Mouse (Mus musculus) heart, embryonic 14.5 days (tissue): ENCODE data around the gene Nrxn3. TPM values are rescaled to one million over a fixed set of nuclear protein-coding genes. Genes with fewer than 3 reads are reported as not detected.
A peak's percentile ranks its signal among the peaks of the same experiment; 100 is the strongest.

ENCODE experiments used
- ATAC-seq: fragments of 200-750 bp; cut with Nextera tagmentation; 2 replicates; pipeline ENCODE4 v1.8.0; 2017; ENCODE audit warnings: low read depth, moderate TSS enrichment; ENCODE audit not compliant: insufficient number of reproducible peaks, insufficient read depth, low FRiP score
- H3K27ac ChIP-seq, 2 experiments: fragments of 200-500 bp in 1 of 2; fragments of 300-500 bp in 1 of 2; sonication (generic) in 1 of 2; replicated peaks in 1 of 2; 2 replicates each; pipeline ENCODE4 v1.5.1; 2012 to 2014; ENCODE audit warnings: low read depth in 2 of 2, low read length in 2 of 2, control low read depth in 1 of 2, mild to moderate bottlenecking in 1 of 2, mixed read lengths in 1 of 2; ENCODE audit not compliant: control insufficient read depth in 1 of 2, insufficient read depth in 1 of 2
- H3K27me3 ChIP-seq: fragments of 300-500 bp; sonication (generic); 2 replicates; pipeline ENCODE4 v1.6.1; 2014; ENCODE audit warnings: mild to moderate bottlenecking, low read length, control low read depth; ENCODE audit not compliant: control insufficient read depth, insufficient read depth
- H3K36me3 ChIP-seq: fragments of 300-500 bp; sonication (generic); 2 replicates; pipeline ENCODE4 v1.6.1; 2014; ENCODE audit warnings: mild to moderate bottlenecking, control low read depth, low read length, mixed read lengths; ENCODE audit not compliant: control insufficient read depth, insufficient read depth
- H3K4me1 ChIP-seq, 2 experiments: fragments of 200-500 bp in 1 of 2; fragments of 300-500 bp in 1 of 2; sonication (generic) in 1 of 2; 2 replicates each; pipeline ENCODE4 v1.6.1; 2012 to 2014; ENCODE audit warnings: low read length in 2 of 2, control low read depth in 1 of 2, mixed read lengths in 1 of 2; ENCODE audit not compliant: control insufficient read depth in 2 of 2, insufficient read depth in 2 of 2
- H3K4me2 ChIP-seq: fragments of 300-500 bp; sonication (generic); 2 replicates; pipeline ENCODE4 v1.6.1; 2014; ENCODE audit warnings: mild to moderate bottlenecking, low read length
- H3K4me3 ChIP-seq, 2 experiments: fragments of 200-500 bp in 1 of 2; fragments of 300-500 bp in 1 of 2; sonication (generic) in 1 of 2; 2 replicates each; pipeline ENCODE4 v1.5.1; 2012 to 2014; ENCODE audit warnings: low read length in 2 of 2, mild to moderate bottlenecking in 2 of 2, control low read depth in 1 of 2, low read depth in 1 of 2, moderate library complexity in 1 of 2; ENCODE audit not compliant: control insufficient read depth in 1 of 2, insufficient read depth in 1 of 2
- H3K9ac ChIP-seq: fragments of 300-500 bp; sonication (generic); 2 replicates; pipeline ENCODE4 v1.6.1; 2014; ENCODE audit warnings: mild to moderate bottlenecking, low read length
- H3K9me3 ChIP-seq: fragments of 300-500 bp; sonication (generic); 2 replicates; pipeline ENCODE4 v1.6.1; 2016; ENCODE audit warnings: low read length, control low read depth; ENCODE audit not compliant: control insufficient read depth
- WGBS: fragments of 180-500 bp; shearing (Covaris S2); extraction: QIAGEN DNeasy Blood & Tissue Kit; methylation state at CpG from one replicate; pipeline ENCODE4 v1.1.7; 2014; 5-methylcytosine and 5-hydroxymethylcytosine counted together
- polyA plus RNA-seq: library from polyadenylated mRNA; unstranded; fragments of >200 nt; fragmentation: Nextera tagmentation; extraction: Ambion mirVana; gene quantifications from 2 replicates; pipeline ENCODE4 v1.2.1, GENCODE M21; 2014

Gene Nrxn3
- polyA plus RNA-seq, 1 experiment from 2014 or later: 1.7 TPM

DNA sequence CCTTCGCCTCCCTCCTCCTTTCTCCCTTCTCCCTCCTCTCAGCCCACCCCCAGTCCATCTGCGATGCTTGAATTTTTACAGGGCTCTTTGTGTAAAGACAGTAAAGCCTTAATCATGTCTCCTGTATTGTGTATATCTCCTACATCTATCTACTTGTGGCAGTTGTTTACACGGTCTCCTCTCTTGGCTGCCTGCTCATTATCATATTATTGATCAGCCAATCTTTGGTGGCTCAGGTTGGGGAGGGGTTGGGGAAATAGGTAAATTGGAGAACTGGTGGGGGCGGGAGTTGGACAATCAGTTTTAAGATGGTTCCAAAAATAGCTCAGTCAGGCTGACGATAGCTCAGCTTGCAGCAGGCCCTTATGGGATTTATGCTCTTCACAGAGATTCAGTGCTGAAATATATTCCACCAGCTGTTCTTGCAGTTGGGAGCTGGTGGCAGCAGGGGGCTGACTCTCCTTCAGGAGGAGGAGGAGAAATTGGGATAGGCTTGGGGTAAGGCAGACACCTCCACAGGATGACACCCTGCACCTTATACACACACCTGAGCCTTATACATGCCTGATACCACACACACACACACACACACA is 654.5 kb downstream of the Nrxn3 start:
- H3K36me3 ChIP-seq: no peaks in the 10 kb centered on the region
- 0 out of 4 replicates have a peak, but pooled peaks cover 0 to 3% of the 10 kb centered on the region in 2 experiments for H3K4me1 ChIP-seq
- no peak overlapping the region for H3K4me2 ChIP-seq
- no peak overlapping the region for H3K9ac ChIP-seq
- no peaks in the 10 kb centered on the region for H3K9me3 ChIP-seq
- no peak for ATAC-seq
- H3K27me3 ChIP-seq: no peaks in the 10 kb centered on the region
- H3K4me3 ChIP-seq: no peak overlapping the region
- 44% methylated on average over 5 of the region's 5 CpGs for WGBS
- no peak overlapping the region for H3K27ac ChIP-seq

GRCm38 (mm10) chr12:89377687-89378086 is 655.0 kb downstream of the Nrxn3 start:
- no peak overlapping the region for H3K9ac ChIP-seq
- no peak for ATAC-seq
- 85% methylated on average over 2 of the region's 2 CpGs for WGBS

DNA sequence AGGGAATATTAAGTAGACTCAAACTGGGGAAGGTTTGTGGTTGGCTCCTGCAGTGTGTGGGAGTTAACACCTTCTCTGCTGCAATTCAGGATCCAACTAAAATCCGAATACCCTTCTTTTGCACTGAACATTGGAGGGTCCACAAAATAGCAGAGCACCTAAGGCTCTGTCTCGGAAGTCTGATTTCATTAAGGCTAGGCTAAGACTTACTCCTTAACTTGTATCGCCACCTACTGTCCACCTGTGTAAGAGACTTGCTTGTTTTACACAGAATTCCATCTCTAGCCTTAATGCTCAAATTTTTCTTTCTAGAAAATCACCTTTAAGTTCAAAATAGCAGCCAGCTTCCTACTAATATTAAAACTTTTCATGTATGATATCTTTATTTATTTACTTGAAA is 660.6 kb downstream of the Nrxn3 start:
- no peaks in the 10 kb centered on the region for H3K27me3 ChIP-seq
- no peak overlapping the region for H3K4me3 ChIP-seq
- H3K4me1 ChIP-seq: no peaks in the 10 kb centered on the region
- no peak overlapping the region for H3K27ac ChIP-seq
- H3K36me3 ChIP-seq: no peaks in the 10 kb centered on the region
- no peak overlapping the region for H3K4me2 ChIP-seq
- WGBS: 14% methylated on average over 3 of the region's 3 CpGs
- ATAC-seq: no peak
- no peak overlapping the region for H3K9ac ChIP-seq
- H3K9me3 ChIP-seq: no peaks in the 10 kb centered on the region

More at GRCm38 (mm10) chr12:89377687-89378086, 655.0 kb downstream of the Nrxn3 start:
- no peaks in the 10 kb centered on the region for H3K9me3 ChIP-seq
- no peaks in the 10 kb centered on the region for H3K27me3 ChIP-seq
- H3K36me3 ChIP-seq: no peaks in the 10 kb centered on the region
- H3K4me3 ChIP-seq: no peak overlapping the region
- 0 out of 4 replicates have a peak, but pooled peaks cover 0 to 3% of the 10 kb centered on the region in 2 experiments for H3K4me1 ChIP-seq
- no peak overlapping the region for H3K4me2 ChIP-seq
- no peak overlapping the region for H3K27ac ChIP-seq

GRCm38 (mm10) chr12:89395121-89395792 is 672.6 kb downstream of the Nrxn3 start:
- no peak overlapping the region for H3K4me2 ChIP-seq
- H3K9me3 ChIP-seq: no peaks in the 10 kb centered on the region
- H3K36me3 ChIP-seq: no peaks in the 10 kb centered on the region
- H3K4me3 ChIP-seq: no peak overlapping the region
- H3K27ac ChIP-seq: no peak overlapping the region
- no peak overlapping the region for H3K9ac ChIP-seq
- no peaks in the 10 kb centered on the region for H3K4me1 ChIP-seq
- no peaks in the 10 kb centered on the region for H3K27me3 ChIP-seq
- WGBS: 44% methylated on average over 3 of the region's 3 CpGs
- ATAC-seq: no peak

GRCm38 (mm10) chr12:89436519-89436918 is 713.8 kb downstream of the Nrxn3 start:
- H3K27ac ChIP-seq: peak overlapping the region in 1 of 2 experiments; percentile 50; a peak in 3 of 4 replicates
- no peaks in the 10 kb centered on the region for H3K9me3 ChIP-seq
- no peak overlapping the region for H3K9ac ChIP-seq
- H3K36me3 ChIP-seq: no peaks in the 10 kb centered on the region
- H3K4me2 ChIP-seq: 0 out of 2 replicates have a peak overlapping the region, but pooled peaks have one; percentile 11
- H3K27me3 ChIP-seq: no peaks in the 10 kb centered on the region
- H3K4me1 ChIP-seq: peaks cover 2 to 13% of the 10 kb centered on the region in 2 experiments; a peak in 2 of 4 replicates
- no peak overlapping the region for H3K4me3 ChIP-seq
- ATAC-seq: peak; percentile 72; the same call in 1 of the 2 replicates

GRCm38 (mm10) chr12:89442323-89443038 is 719.8 kb downstream of the Nrxn3 start:
- Histone ChIP-seq H3K36me3 (no peaks in the 10 kb centered on the region), H3K4me1 (peaks cover 0 to 7% of the 10 kb centered on the region in 2 experiments; a peak in 1 of 4 replicates), H3K9ac (no peak overlapping the region), H3K27ac (no peak overlapping the region), H3K9me3 (no peaks in the 10 kb centered on the region), H3K4me2 (no peak overlapping the region), H3K4me3 (no peak overlapping the region), H3K27me3 (no peaks in the 10 kb centered on the region)
- no peak for ATAC-seq
- WGBS: 85% methylated on average over 2 of the region's 2 CpGs

DNA sequence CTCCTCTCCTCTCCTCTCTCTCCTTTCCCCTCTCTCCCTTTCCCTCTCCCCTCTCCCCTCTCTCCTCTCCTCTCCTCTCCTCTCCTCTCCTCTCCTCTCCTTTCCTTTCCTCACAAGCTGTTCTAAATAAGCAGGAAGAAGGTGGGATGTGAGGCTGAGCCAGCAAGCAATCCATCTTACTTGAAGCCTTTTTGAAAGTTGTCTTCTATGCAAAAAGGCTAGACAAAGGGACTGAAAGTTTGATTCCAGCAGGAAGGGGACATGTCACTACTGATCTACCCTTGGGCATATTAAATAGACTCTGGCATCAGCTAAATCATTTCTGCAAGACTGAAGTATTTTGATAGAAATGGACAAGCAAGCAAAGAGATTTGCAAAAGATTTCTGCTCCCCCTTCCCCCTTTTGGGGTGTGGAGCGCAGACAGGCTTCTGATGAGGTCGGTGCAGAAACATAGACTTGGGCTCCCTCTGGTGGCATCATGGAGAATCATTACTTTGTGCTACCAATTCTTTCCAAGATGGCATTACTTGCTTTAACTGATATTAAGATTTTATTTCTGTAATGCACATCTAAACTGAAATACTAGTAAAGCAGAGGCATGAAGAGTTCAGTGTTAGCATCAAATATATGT is 728.1 kb downstream of the Nrxn3 start:
- Histone ChIP-seq H3K36me3 (no peaks in the 10 kb centered on the region), H3K4me1 (no peaks in the 10 kb centered on the region), H3K27ac (no peak overlapping the region), H3K4me3 (no peak overlapping the region), H3K9me3 (no peaks in the 10 kb centered on the region), H3K9ac (no peak overlapping the region), H3K27me3 (no peaks in the 10 kb centered on the region), H3K4me2 (no peak overlapping the region)
- 2% methylated on average over 2 of the region's 2 CpGs for WGBS
- ATAC-seq: no peak
